Mouse (Mus musculus) spleen, postnatal 14 days (tissue): ENCODE results near the gene Ppfia3.
"Not testable (repeated sequence)": the region's sequence is repeated elsewhere in the genome, so short reads cannot be mapped to it uniquely, and the experiment has no call there.

Source experiments
- DNase-seq, 2 experiments: peaks; one replicate each; pipeline ENCODE4 v3.0.0; 2021 to 2022; ENCODE audit warnings: low spot score in 2 of 2

Gene Ppfia3

GRCm38 (mm10) chr7:45386077-45386476 is 19.3 kb upstream of the Ppfia3 start:
- DNase-seq: no peak

DNA sequence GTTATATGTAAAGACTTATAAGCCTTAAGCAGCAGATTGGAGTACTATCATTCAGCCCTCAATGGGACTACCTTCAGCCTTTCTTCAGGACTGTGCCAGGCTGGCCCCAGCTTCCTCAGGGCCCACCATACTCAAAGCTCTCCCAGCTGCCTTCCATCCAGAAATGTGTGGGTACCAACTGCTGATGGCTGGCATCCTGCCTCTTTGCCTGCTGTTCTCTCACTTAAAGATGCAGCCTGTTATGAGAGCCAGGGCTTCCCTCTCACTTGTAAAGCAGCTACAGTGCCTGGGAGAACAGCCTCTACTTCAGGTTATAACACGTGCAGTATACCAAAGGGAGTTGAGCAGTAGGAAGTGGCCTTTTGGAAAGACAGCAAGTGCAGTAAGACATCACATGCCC is 9.2 kb upstream of the Ppfia3 start:
- no peak for DNase-seq

- no peak for DNase-seq
Measured at GRCm38 (mm10) chr7:45374620-45375019, 7.8 kb upstream of the Ppfia3 start.

DNA sequence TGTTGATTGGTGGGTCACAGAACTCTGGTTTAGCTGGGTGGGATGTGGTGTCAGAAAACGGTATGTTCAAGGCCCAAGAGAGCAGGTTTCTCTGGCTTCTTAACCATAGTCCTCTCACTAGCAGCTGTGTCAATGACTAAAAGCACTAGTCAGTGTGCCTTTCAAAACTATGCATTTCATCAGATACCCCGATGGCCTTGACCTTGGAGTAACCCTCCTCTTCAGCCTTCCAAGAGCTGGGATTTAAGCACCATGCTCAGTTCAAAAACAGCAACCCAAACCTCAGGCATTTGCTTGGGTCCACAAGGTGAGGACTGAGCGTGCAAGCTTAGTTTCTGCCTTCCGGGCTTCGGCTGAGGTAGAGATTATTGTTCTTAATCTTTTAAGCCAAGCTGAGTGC is 5.6 kb upstream of the Ppfia3 start:
- DNase-seq: no peak

- peak; percentile 81 to 84 for DNase-seq
Measured at GRCm38 (mm10) chr7:45370475-45371311, 3.9 kb upstream of the Ppfia3 start, which contains the start of gene Lin7b. Gene Lin7b (minus strand): TSS chr7:45370583.

DNA sequence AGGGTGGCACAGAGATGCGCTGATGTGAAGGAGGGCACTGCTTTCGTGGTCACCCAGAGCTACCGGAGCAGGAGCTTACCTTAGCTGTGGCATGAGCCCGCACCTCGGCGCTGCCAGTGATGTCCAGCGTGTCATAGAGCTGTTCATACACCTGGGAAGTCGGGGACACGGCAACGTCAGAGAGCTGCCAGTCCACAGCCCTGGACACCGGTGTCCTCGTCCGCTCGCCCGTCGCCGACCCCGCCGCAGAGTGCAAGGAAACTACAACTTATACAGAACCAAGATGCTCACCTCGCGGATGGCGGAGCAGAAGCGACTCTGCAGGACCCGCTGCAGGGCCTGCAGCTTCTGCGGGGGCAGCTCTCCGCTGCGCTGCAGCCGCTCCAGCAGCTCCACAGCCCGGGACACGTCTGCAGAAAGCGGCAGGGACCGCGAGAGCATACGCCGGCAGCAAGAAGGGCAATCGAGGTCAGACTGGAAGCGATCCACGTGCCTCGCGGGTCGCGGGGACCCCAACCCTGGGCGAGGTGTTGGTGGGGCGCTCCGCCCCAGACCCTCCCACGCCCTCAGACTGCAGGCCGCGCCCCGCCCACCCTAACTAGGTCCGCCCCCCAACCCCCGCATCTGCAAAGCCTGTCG is 3.1 kb upstream of the Ppfia3 start:
- DNase-seq: peak in 1 of 2 experiments; percentile 6

- no peak for DNase-seq
Measured at GRCm38 (mm10) chr7:45369022-45369745, 2.4 kb upstream of the Ppfia3 start.

DNA sequence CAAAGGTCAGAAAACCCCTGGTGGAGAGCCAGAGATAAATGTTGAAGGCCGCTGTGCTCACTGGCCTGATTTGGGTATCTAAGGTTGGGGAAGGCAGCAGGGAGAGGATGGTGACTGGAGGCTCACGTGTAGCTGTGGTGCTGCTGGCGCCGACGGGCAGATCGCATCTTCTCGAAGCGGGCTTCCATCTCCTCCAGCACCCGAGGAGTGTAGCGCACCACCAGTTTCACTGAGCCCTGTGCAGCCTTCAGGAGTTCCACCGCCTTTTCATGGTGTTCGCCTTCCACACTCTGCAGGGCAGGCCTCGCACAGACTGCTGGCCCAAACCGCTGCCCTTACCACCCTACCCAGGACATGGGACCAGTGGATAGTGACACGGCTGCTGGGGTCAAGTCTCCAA is 1.4 kb upstream of the Ppfia3 start:
- no peak for DNase-seq

- peak; percentile 96 to 97 for DNase-seq
Measured at GRCm38 (mm10) chr7:45367020-45367880, 431 bp upstream of the Ppfia3 start.

DNA sequence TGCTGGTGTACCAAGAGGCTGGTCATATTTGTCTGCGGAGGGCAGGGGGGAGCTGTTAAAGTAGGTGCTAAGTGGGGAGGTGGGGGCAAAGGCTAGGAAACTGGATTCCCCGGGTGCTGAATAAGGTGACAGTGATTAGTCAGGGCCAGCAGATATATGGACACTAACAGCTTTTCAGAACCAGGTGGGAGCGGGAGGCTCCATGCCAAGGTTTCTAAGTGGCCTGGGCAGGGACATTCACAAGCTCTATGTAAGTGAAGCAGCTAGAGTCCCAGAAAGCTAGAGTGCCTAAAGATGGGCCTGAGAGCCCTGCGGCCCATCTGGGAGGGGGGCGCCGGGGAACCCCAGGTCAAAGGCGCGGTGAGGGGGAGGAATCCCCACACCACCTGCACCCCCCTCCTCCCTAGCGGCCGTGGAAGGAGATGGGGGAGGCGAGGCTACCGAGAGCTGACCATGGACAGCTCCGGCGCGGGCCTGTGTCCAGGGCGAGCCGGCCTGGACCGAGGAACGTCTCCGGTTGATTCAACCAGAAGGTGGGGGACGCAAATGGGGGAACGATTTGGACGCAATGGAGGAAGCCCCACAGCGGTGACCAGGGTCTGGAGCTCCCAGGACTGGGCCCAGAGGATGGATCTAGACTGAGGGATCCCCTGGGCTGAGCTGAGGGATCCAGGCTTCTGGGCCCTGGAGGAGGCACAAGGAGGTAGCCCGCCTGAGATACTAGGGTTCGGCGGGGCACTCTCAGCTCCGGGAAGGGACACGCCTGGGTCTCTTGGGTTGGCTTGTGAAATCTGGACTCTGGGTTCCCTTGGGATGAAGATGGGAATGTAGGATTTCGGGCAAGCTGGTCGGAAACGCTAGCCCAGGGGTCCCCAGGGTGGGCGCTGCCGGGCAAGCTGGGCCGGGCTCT is 822 bp downstream of the Ppfia3 start:
- DNase-seq: no peak

- no peak for DNase-seq
Measured at GRCm38 (mm10) chr7:45363983-45364382, 2.8 kb downstream of the Ppfia3 start.

GRCm38 (mm10) chr7:45362801-45363200 is 4.0 kb downstream of the Ppfia3 start:
- no peak for DNase-seq

DNA sequence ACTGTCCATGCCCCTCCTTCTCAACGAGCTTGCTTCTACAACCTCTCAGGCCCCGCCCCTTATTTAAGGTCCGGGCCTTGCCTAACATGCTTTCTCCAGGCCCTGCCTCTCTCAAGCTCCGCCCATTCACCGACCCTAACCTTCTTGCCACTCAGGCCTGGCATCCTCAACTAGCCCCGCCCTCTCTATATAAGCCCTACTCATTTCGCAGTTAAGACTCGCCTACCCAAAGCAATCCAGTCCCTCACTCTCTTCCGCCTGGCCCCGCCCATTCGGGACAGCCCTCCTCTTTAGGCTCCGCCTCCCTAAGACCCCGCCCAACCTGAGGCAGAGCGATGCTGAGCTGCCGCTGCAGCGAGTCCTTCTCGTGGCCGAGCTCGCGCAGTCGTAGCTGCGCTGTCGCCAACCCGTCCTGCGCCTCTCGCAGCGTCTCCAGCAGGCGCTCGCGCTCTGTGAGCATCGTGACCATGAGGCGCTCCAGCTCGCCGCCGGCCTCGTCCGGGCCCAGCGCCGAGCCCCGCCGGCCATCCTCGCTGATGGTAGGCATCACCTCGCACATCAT is 5.5 kb downstream of the Ppfia3 start:
- DNase-seq: peak; percentile 56 to 67

DNA sequence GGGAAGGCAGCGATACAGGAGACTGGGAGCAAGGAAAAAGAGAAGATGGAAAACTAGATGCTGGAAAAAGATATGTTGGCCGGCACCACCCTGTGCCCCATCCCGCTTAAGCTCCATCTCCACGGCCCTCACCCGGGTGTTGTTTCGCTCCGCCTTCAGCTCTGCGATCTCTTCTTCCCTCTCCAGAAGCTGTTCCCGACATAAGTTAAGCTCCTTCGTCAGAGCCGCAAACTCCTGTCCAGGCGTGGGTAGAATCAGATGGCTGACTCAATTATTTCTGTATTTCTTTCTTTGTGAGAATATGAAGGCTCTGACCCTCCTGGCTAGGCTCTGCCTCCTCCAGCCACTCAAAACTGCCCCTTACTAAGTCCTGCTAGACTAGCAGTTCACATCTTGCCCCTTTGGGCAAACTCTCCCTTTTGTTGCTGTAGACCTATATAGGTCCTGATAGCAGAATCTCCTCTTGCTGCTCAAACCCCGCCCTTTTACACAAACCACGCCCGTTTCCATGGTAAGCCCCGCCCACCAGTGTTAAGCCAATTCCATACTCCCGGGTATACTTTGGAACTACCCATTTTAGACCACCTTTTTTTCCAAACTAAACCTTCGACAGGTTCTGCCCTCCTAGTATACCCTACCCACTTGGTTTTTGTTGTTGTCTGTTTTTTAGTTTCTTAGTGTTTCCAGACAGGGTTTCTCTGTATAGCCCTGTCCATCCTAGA is 6.3 kb downstream of the Ppfia3 start:
- DNase-seq: no peak

GRCm38 (mm10) chr7:45359081-45359480 is 7.7 kb downstream of the Ppfia3 start:
- DNase-seq: not testable (repeated sequence)

- DNase-seq: no peak
Measured at GRCm38 (mm10) chr7:45356087-45356486, 10.7 kb downstream of the Ppfia3 start.

DNA sequence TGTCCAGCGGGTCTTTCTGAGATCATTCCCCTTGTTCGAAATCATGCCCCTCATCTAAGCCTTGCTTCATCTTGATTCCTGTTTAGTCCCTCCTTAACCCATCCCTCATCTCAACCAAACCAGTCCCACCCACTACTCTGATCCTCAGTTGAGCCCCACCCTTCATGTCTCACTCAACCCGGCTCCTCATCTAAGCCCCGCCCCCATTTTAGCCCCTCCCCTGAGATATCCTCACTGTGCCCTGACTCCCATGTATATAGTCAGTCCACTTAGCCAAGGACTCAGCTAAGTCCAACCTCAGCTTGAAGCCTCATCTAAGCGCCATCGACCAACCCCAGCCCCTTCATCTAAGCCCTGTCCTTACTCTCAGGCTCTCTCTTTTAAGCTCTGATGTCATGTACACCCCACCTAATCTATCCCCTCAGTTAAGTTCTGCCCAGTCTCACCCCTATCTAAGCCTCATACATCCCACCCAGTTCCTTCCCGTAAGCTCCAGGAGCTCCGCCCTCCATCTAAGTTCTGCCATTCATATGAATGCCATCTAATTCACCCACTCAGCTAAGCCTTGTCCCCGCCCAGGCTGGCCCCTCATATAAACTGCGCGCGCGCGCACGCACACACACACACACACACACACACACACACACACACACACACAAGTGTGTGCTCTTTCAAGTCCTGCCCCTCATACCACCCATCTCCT is 11.3 kb downstream of the Ppfia3 start:
- no peak for DNase-seq

GRCm38 (mm10) chr7:45353041-45353440 is 13.8 kb downstream of the Ppfia3 start:
- DNase-seq: no peak

DNA sequence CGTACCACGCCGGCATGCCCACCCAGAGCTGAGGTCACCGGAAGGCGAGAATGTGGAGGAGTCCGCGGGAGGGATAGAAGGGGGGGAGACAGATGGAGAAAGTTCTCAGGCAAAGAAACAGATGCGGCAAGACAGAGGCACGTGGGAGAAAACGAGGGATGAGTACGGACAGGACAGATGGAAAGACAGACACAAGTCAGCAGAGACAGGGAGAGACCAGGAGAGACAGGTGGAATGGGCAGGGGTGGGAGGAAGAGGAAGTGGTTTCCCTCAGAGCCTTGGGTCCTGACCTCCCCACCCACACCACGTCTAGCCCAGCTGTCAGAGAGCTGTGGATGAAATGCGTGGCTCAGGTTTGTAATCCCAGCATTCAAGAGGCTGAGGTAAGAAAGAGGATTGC is 19.9 kb downstream of the Ppfia3 start:
- no peak for DNase-seq
